Mouse (Mus musculus) gastrocnemius, adult 18-20 months (tissue): ENCODE measurements around the gene Tmem135. TPM values are rescaled to one million over a fixed set of nuclear protein-coding genes. Genes with fewer than 3 reads are reported as not detected.
A peak's percentile ranks its signal among the peaks of the same experiment; 100 is the strongest.
"Not testable (repeated sequence)": the region's sequence is repeated elsewhere in the genome, so short reads cannot be mapped to it uniquely, and the experiment has no call there.

Source experiments
- DNase-seq: peaks from one replicate; pipeline ENCODE4 v3.0.0; 2021; ENCODE audit warnings: low spot score
- total RNA-seq, 2 experiments: library from RNA; stranded (reverse); gene quantifications; 2 replicates each; pipeline ENCODE4 v1.2.3; 2021

The Tmem135 gene
- total RNA-seq, 2 experiments from 2014 or later = 16.4 to 17.1 TPM

GRCm38 (mm10) chr7:89326761-89327160 is 77.3 kb downstream of the Tmem135 start:
- no peak for DNase-seq

GRCm38 (mm10) chr7:89326202-89326601 is 77.8 kb downstream of the Tmem135 start:
- DNase-seq = no peak

GRCm38 (mm10) chr7:89322741-89323140 is 81.3 kb downstream of the Tmem135 start:
- not testable (repeated sequence) for DNase-seq

- no peak for DNase-seq
Observed at GRCm38 (mm10) chr7:89319351-89319750, 84.7 kb downstream of the Tmem135 start.

GRCm38 (mm10) chr7:89317088-89317487 is 86.9 kb downstream of the Tmem135 start:
- DNase-seq = not testable (repeated sequence)

- DNase-seq = no peak
Observed at GRCm38 (mm10) chr7:89316112-89316511, 87.9 kb downstream of the Tmem135 start.

- no peak for DNase-seq
Observed at GRCm38 (mm10) chr7:89311555-89311954, 92.5 kb downstream of the Tmem135 start.

GRCm38 (mm10) chr7:89308926-89309325 is 95.1 kb downstream of the Tmem135 start:
- DNase-seq = no peak

GRCm38 (mm10) chr7:89308238-89308637 is 95.8 kb downstream of the Tmem135 start:
- no peak for DNase-seq

- DNase-seq = no peak
Observed at GRCm38 (mm10) chr7:89306831-89307230, 97.2 kb downstream of the Tmem135 start.

GRCm38 (mm10) chr7:89304958-89305357 is 99.1 kb downstream of the Tmem135 start:
- DNase-seq = no peak

- DNase-seq = no peak
Observed at GRCm38 (mm10) chr7:89303765-89304164, 100.3 kb downstream of the Tmem135 start.

- DNase-seq = no peak
Observed at GRCm38 (mm10) chr7:89298911-89299458, 105.0 kb downstream of the Tmem135 start.

- DNase-seq = no peak
Observed at GRCm38 (mm10) chr7:89296941-89297340, 107.1 kb downstream of the Tmem135 start.

GRCm38 (mm10) chr7:89282664-89283063 is 121.4 kb downstream of the Tmem135 start:
- no peak for DNase-seq

- not testable (repeated sequence) for DNase-seq
Observed at GRCm38 (mm10) chr7:89270438-89270837, 133.6 kb downstream of the Tmem135 start.

GRCm38 (mm10) chr7:89269826-89270225 is 134.2 kb downstream of the Tmem135 start:
- DNase-seq = no peak

GRCm38 (mm10) chr7:89267542-89267941 is 136.5 kb downstream of the Tmem135 start:
- no peak for DNase-seq

GRCm38 (mm10) chr7:89266017-89266760 is 137.8 kb downstream of the Tmem135 start:
- DNase-seq = no peak

GRCm38 (mm10) chr7:89260966-89261365 is 143.1 kb downstream of the Tmem135 start:
- DNase-seq = peak; percentile 39

- no peak for DNase-seq
Observed at GRCm38 (mm10) chr7:89258832-89259231, 145.2 kb downstream of the Tmem135 start.

GRCm38 (mm10) chr7:89257871-89258502 is 146.0 kb downstream of the Tmem135 start:
- no peak for DNase-seq

- no peak for DNase-seq
Observed at GRCm38 (mm10) chr7:89253772-89254171, 150.2 kb downstream of the Tmem135 start.
